Mouse (Mus musculus) Patski (cell line): ENCODE measurements around the gene Syk. TPM values are rescaled to one million over a fixed set of nuclear protein-coding genes. Genes with fewer than 3 reads are reported as not detected.

Experiments used
- ATAC-seq: fragments of 100-300 bp; one replicate; pipeline ENCODE4 v1.8.0; 2021
- CTCF ChIA-PET: fragments of 350-600 bp; sonication (Branson Sonifier 250); formaldehyde crosslinking; loops from one replicate; lab custom pipeline; 2022; ENCODE audit warnings: inconsistent platforms; lab: Charles Lee
- POLR2A ChIA-PET: fragments of 350-600 bp; sonication (Branson Sonifier 250); formaldehyde crosslinking; loops from one replicate; lab custom pipeline; 2022; ENCODE audit warnings: antibody characterized with exemption, inconsistent platforms; lab: Charles Lee
- DNase-seq: peaks from one replicate; pipeline ENCODE4 v3.0.0-alpha.2; 2011; ENCODE audit warnings: low read depth, low spot score
- H3K27me3 ChIP-seq: fragments of 371-371 bp; one replicate; pipeline ENCODE4 v1.5.1; 2021
- CTCF ChIP-seq: fragments of 100-300 bp; IDR thresholded peaks from one replicate; pipeline ENCODE4 v1.5.1; 2021
- in situ Hi-C: fragments of 300-500 bp; cut with MboI; formaldehyde crosslinking; loops from 3 replicates; pipeline ENCODE4 v1.11.1; 2018; ENCODE audit warnings: low pct_unique_long_range_greater_than_20kb, mixed read lengths
- polyA plus RNA-seq: library from polyadenylated mRNA; unstranded; gene quantifications from one replicate; pipeline ENCODE4 v1.2.3, GENCODE M21; 2021

Syk gene
- polyA plus RNA-seq, 1 experiment from 2014 or later: not detected

GRCm38 (mm10) chr13:52566777-52567176, 16.2 kb upstream of the Syk start:
- in situ Hi-C loops: no loop called here
- no peak for DNase-seq
- no peak for ATAC-seq
- ChIA-PET POLR2A (no interaction called here), CTCF (interaction anchor here (0.7 to 1.9 kb wide), 3 partner anchors 10 to 313 kb away, joined by 3 to 14 read pairs (median 3); no protein-coding TSS in a partner anchor)
- TF ChIP-seq CTCF: no peak
- no peaks in the 10 kb centered on the region for H3K27me3 ChIP-seq

GRCm38 (mm10) chr13:52569194-52569769, 13.7 kb upstream of the Syk start:
- ChIA-PET POLR2A (no interaction called here), CTCF (no interaction called here)
- in situ Hi-C loops: no loop called here
- no peak for TF ChIP-seq CTCF
- H3K27me3 ChIP-seq: no peaks in the 10 kb centered on the region
- DNase-seq: no peak
- no peak for ATAC-seq

GRCm38 (mm10) chr13:52570276-52570675, 12.7 kb upstream of the Syk start:
- no peak for ATAC-seq
- POLR2A ChIA-PET: no interaction called here

GRCm38 (mm10) chr13:52571591-52572384, 11.2 kb upstream of the Syk start:
- TF ChIP-seq CTCF: no peak
- DNase-seq (no peak), ATAC-seq (no peak)
- in situ Hi-C loops: no loop called here
- H3K27me3 ChIP-seq: peaks cover 11% of the 10 kb centered on the region
- ChIA-PET POLR2A (no interaction called here), CTCF (interaction anchor here (1.5 kb wide), 1 partner anchor 316 kb away, joined by 4 read pairs; no protein-coding TSS in a partner anchor)

More at GRCm38 (mm10) chr13:52570276-52570675, 12.7 kb upstream of the Syk start:
- TF ChIP-seq CTCF: no peak
- no peaks in the 10 kb centered on the region for H3K27me3 ChIP-seq
- in situ Hi-C loops: no loop called here
- DNase-seq: no peak
- CTCF ChIA-PET: no interaction called here

GRCm38 (mm10) chr13:52572451-52573446, 10.2 kb upstream of the Syk start:
- DNase-seq (no peak), ATAC-seq (no peak)
- peaks cover 14% of the 10 kb centered on the region for H3K27me3 ChIP-seq
- ChIA-PET CTCF (interaction anchor here (1.5 kb wide), 1 partner anchor 317 kb away, joined by 4 read pairs; no protein-coding TSS in a partner anchor), POLR2A (no interaction called here)
- TF ChIP-seq CTCF: no peak
- in situ Hi-C loops: no loop called here

GRCm38 (mm10) chr13:52574311-52574710, 8.7 kb upstream of the Syk start:
- H3K27me3 ChIP-seq: peaks cover 14% of the 10 kb centered on the region
- no peak for TF ChIP-seq CTCF
- DNase-seq (no peak), ATAC-seq (no peak)
- in situ Hi-C loops: no loop called here
- POLR2A ChIA-PET: no interaction called here
- CTCF ChIA-PET: no interaction called here

DNA sequence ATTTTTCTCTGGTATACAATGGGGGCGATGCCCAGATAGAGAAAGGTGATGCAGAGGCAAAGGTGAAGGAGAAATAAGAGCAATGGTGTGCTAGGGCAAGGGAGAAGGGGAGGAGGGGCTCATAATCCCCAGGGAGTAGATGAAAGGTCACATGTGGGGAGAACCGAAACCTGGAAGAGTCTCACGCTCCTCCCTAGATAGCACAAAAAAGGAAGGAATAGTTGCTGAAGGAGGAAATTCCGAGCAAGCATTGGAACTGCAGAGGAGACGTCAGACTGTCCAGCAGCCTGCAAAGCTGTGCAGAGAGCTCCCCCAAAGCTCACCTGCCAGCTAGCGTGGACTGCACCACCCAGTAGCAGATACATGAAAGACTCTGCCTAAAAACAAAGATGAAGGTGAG, 7.5 kb upstream of the Syk start:
- no peak for TF ChIP-seq CTCF
- in situ Hi-C loops: no loop called here
- no peak for ATAC-seq
- peaks cover 14% of the 10 kb centered on the region for H3K27me3 ChIP-seq
- DNase-seq: no peak
- ChIA-PET POLR2A (no interaction called here), CTCF (interaction anchor here (0.6 kb wide), 1 partner anchor 234 kb away, joined by 3 read pairs; no protein-coding TSS in a partner anchor)

DNA sequence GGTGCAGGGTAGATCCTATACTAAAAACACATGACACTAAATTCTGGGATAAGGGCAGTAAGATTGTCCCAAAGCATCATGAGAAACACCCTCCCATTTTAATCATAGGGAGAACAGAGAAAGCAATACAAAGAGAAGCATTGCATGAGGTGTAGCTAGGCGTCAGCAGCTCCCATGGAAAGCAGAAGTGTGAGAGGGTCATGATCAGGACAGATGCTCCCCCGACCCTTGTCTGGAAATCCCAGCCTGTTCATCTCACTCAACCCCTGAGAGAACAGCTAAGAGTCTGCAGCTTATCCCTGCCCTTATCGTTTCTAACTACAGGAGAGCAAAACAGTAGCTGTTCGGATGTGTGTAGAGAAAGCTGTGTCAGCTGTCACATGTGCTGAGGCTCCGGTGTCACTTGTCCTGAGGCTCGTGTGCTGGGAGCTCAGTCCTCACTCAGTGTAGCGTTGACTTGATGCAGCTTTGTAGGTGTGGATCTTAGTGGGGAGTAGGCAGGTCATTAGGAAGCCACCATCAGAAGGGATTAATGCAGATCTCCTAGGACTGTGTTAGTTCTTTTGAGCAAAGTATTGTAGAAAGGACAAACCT, 6.9 kb upstream of the Syk start:
- ChIA-PET CTCF (no interaction called here), POLR2A (no interaction called here)
- H3K27me3 ChIP-seq: peaks cover 14% of the 10 kb centered on the region
- in situ Hi-C loops: no loop called here
- no peak for TF ChIP-seq CTCF
- ATAC-seq (no peak), DNase-seq (no peak)

GRCm38 (mm10) chr13:52576841-52577240, 6.1 kb upstream of the Syk start:
- ChIA-PET POLR2A (no interaction called here), CTCF (no interaction called here)
- ATAC-seq (no peak), DNase-seq (no peak)
- no peak for TF ChIP-seq CTCF
- peaks cover 16% of the 10 kb centered on the region for H3K27me3 ChIP-seq
- in situ Hi-C loops: no loop called here

DNA sequence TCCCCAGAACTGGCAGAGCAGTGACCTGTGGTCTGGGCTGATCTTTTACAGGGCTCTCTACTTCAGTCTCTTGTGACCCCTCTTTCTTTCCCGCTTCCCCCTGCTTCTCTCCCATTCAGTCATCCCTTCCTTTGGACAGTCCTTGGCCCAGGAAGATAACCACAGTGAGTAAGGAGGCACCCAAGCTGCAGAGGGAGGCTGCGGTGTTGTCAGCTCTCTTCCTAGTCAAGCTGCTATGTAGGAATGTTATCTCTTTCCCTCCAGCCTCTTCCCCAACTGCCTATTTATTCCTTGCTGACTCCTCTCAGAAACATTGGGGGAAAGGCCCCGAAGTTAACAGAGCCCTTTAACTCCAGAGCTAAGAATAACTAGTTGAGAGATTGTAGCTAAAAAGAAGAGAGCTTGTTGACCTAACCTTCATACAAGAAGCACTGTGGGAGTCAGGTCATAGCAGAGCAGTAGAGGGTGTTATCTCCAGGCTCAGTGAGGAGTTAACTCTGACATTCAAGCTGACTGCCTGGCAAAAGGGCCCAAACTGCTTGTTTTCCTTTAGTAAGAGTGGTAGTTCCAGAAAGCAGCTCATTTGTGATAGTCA, 5.5 kb upstream of the Syk start:
- TF ChIP-seq CTCF: no peak
- CTCF ChIA-PET: no interaction called here
- in situ Hi-C loops: no loop called here
- no peak for ATAC-seq
- peaks cover 19% of the 10 kb centered on the region for H3K27me3 ChIP-seq
- DNase-seq: no peak
- POLR2A ChIA-PET: no interaction called here
